Mouse (Mus musculus) midbrain, embryonic 12.5 days (tissue): ENCODE data around the gene Il1rn. TPM values are rescaled to one million over a fixed set of nuclear protein-coding genes. Genes with fewer than 3 reads are reported as not detected.

ENCODE experiments used
- ATAC-seq: fragments of 200-750 bp; cut with Nextera tagmentation; 2 replicates; pipeline ENCODE4 v1.8.0; 2017; ENCODE audit warnings: low read depth, moderate TSS enrichment, moderate library complexity; ENCODE audit not compliant: low FRiP score
- H3K27ac ChIP-seq: fragments of 300-500 bp; sonication (generic); replicated peaks from 2 replicates; pipeline ENCODE4 v1.5.1; 2016; ENCODE audit warnings: mild to moderate bottlenecking
- H3K27me3 ChIP-seq: fragments of 300-500 bp; sonication (generic); 2 replicates; pipeline ENCODE4 v1.6.1; 2016; ENCODE audit warnings: mild to moderate bottlenecking
- H3K36me3 ChIP-seq: fragments of 300-500 bp; sonication (generic); 2 replicates; pipeline ENCODE4 v1.6.1; 2016
- H3K4me1 ChIP-seq: fragments of 300-500 bp; sonication (generic); 2 replicates; pipeline ENCODE4 v1.6.1; 2016
- H3K4me2 ChIP-seq: fragments of 300-500 bp; sonication (generic); replicated peaks from 2 replicates; pipeline ENCODE4 v1.6.1; 2016; ENCODE audit warnings: mild to moderate bottlenecking, moderate library complexity
- H3K4me3 ChIP-seq: fragments of 300-500 bp; sonication (generic); 2 replicates; pipeline ENCODE4 v1.5.1; 2016; ENCODE audit warnings: mild to moderate bottlenecking
- H3K9ac ChIP-seq: fragments of 300-500 bp; sonication (generic); replicated peaks from 2 replicates; pipeline ENCODE4 v1.6.1; 2016; ENCODE audit warnings: mild to moderate bottlenecking, moderate library complexity
- H3K9me3 ChIP-seq: fragments of 300-500 bp; sonication (generic); 2 replicates; pipeline ENCODE4 v1.6.1; 2016; ENCODE audit warnings: mild to moderate bottlenecking
- WGBS: fragments of 180-500 bp; shearing (Covaris S2); methylation state at CpG from one replicate; pipeline ENCODE4 v1.1.7; 2016; 5-methylcytosine and 5-hydroxymethylcytosine counted together
- polyA plus RNA-seq: library from polyadenylated mRNA; unstranded; fragments of >200 nt; fragmentation: Nextera tagmentation; extraction: Ambion mirVana; gene quantifications from 2 replicates; pipeline ENCODE4 v1.2.1, GENCODE M21; 2016

Il1rn gene
- polyA plus RNA-seq, 1 experiment from 2014 or later, result not detected

- H3K36me3 ChIP-seq, result no peaks in the 10 kb centered on the region
- H3K4me3 ChIP-seq, result no peak overlapping the region
- H3K27me3 ChIP-seq, result no peaks in the 10 kb centered on the region
- H3K4me1 ChIP-seq, result no peaks in the 10 kb centered on the region
- H3K9ac ChIP-seq, result no peak overlapping the region
- no peak overlapping the region for H3K27ac ChIP-seq
- no peaks in the 10 kb centered on the region for H3K9me3 ChIP-seq
- ATAC-seq, result no peak
- no peak overlapping the region for H3K4me2 ChIP-seq
Measured at GRCm38 (mm10) chr2:24384393-24384792, 47.7 kb downstream of the Il1rn start.

GRCm38 (mm10) chr2:24385111-24385961 is 48.7 kb downstream of the Il1rn start:
- ATAC-seq, result no peak
- Histone ChIP-seq H3K36me3 (no peaks in the 10 kb centered on the region), H3K9ac (no peak overlapping the region), H3K4me2 (no peak overlapping the region), H3K27me3 (no peaks in the 10 kb centered on the region), H3K4me3 (no peak overlapping the region), H3K9me3 (no peaks in the 10 kb centered on the region), H3K27ac (no peak overlapping the region), H3K4me1 (no peaks in the 10 kb centered on the region)
- WGBS, result 83% methylated on average over 14 of the region's 14 CpGs

GRCm38 (mm10) chr2:24386158-24386963 is 49.7 kb downstream of the Il1rn start:
- Histone ChIP-seq H3K4me1 (no peaks in the 10 kb centered on the region), H3K9me3 (no peaks in the 10 kb centered on the region), H3K4me3 (no peak overlapping the region), H3K9ac (no peak overlapping the region), H3K27me3 (no peaks in the 10 kb centered on the region), H3K36me3 (no peaks in the 10 kb centered on the region), H3K4me2 (no peak overlapping the region), H3K27ac (no peak overlapping the region)
- WGBS, result 93% methylated on average over 21 of the region's 21 CpGs
- ATAC-seq, result no peak

GRCm38 (mm10) chr2:24386964-24387320 is 50.3 kb downstream of the Il1rn start:
- Histone ChIP-seq H3K27me3 (no peaks in the 10 kb centered on the region), H3K4me1 (no peaks in the 10 kb centered on the region), H3K27ac (no peak overlapping the region), H3K4me3 (no peak overlapping the region), H3K9me3 (no peaks in the 10 kb centered on the region), H3K4me2 (no peak overlapping the region), H3K36me3 (no peaks in the 10 kb centered on the region), H3K9ac (no peak overlapping the region)
- WGBS, result 85% methylated on average over 2 of the region's 2 CpGs
- ATAC-seq, result no peak

GRCm38 (mm10) chr2:24387361-24388283 is 51.0 kb downstream of the Il1rn start:
- no peak for ATAC-seq
- WGBS, result 92% methylated on average over 4 of the region's 4 CpGs

GRCm38 (mm10) chr2:24393251-24393650 is 56.6 kb downstream of the Il1rn start:
- 85% methylated on average over 2 of the region's 2 CpGs for whole genome bisulfite sequencing
- no peaks in the 10 kb centered on the region for H3K36me3 ChIP-seq
- H3K27ac ChIP-seq, result no peak overlapping the region
- no peaks in the 10 kb centered on the region for H3K9me3 ChIP-seq
- no peak for ATAC-seq
- H3K4me2 ChIP-seq, result no peak overlapping the region
- no peak overlapping the region for H3K9ac ChIP-seq
- H3K4me3 ChIP-seq, result no peak overlapping the region
- no peaks in the 10 kb centered on the region for H3K27me3 ChIP-seq
- H3K4me1 ChIP-seq, result no peaks in the 10 kb centered on the region

More at GRCm38 (mm10) chr2:24387361-24388283, 51.0 kb downstream of the Il1rn start:
- no peaks in the 10 kb centered on the region for H3K36me3 ChIP-seq
- H3K9me3 ChIP-seq, result no peaks in the 10 kb centered on the region
- H3K4me2 ChIP-seq, result no peak overlapping the region
- H3K9ac ChIP-seq, result no peak overlapping the region
- no peak overlapping the region for H3K27ac ChIP-seq
- no peak overlapping the region for H3K4me3 ChIP-seq
- no peaks in the 10 kb centered on the region for H3K27me3 ChIP-seq
- no peaks in the 10 kb centered on the region for H3K4me1 ChIP-seq

- Histone ChIP-seq H3K27me3 (no peaks in the 10 kb centered on the region), H3K27ac (no peak overlapping the region), H3K4me1 (no peaks in the 10 kb centered on the region), H3K36me3 (no peaks in the 10 kb centered on the region), H3K9me3 (no peaks in the 10 kb centered on the region), H3K9ac (no peak overlapping the region), H3K4me2 (no peak overlapping the region), H3K4me3 (no peak overlapping the region)
- WGBS, result 22% methylated on average over 2 of the region's 2 CpGs
- no peak for ATAC-seq
Measured at GRCm38 (mm10) chr2:24397115-24397514, 60.5 kb downstream of the Il1rn start.

- peaks cover 6% of the 10 kb centered on the region for H3K4me1 ChIP-seq
- no peak overlapping the region for H3K27ac ChIP-seq
- H3K4me2 ChIP-seq, result no peak overlapping the region
- no peak overlapping the region for H3K9ac ChIP-seq
- no peaks in the 10 kb centered on the region for H3K36me3 ChIP-seq
- H3K9me3 ChIP-seq, result no peaks in the 10 kb centered on the region
- 89% methylated on average over 3 of the region's 3 CpGs for WGBS
- H3K4me3 ChIP-seq, result no peak overlapping the region
- ATAC-seq, result no peak
- peaks cover 18% of the 10 kb centered on the region for H3K27me3 ChIP-seq
Measured at GRCm38 (mm10) chr2:24400711-24401110, 64.1 kb downstream of the Il1rn start.

Other genes starting within 250 kb of the Il1rn start
- gene Tbpl2, start 240.3 kb upstream of the Il1rn start, polyA plus RNA-seq, result not detected in 2 replicates
- gene Il1f8, start 183.7 kb upstream of the Il1rn start, polyA plus RNA-seq, result not detected in 2 replicates
- not detected in 2 replicates for gene Il1f9, start 150.4 kb upstream of the Il1rn start, polyA plus RNA-seq
- not detected in 2 replicates for gene Il1f6, start 121.4 kb upstream of the Il1rn start, polyA plus RNA-seq
- gene Il1f5, start 59.9 kb upstream of the Il1rn start, polyA plus RNA-seq, result not detected in 2 replicates
- gene Il1f10, start 45.7 kb upstream of the Il1rn start, polyA plus RNA-seq, result not detected in 2 replicates
- 0.77 and 0.96 TPM in 2 replicates for gene Psd4, start 30.7 kb downstream of the Il1rn start, polyA plus RNA-seq
- gene Pax8, start 138.7 kb downstream of the Il1rn start, polyA plus RNA-seq, result 2.8 and 4.7 TPM in 2 replicates